Mouse (Mus musculus) urinary bladder, adult 2 months (tissue): ENCODE data around the gene Atp8a2. TPM values are rescaled to one million over a fixed set of nuclear protein-coding genes. Genes with fewer than 3 reads are reported as not detected.
"Not testable (repeated sequence)": the region's sequence is repeated elsewhere in the genome, so short reads cannot be mapped to it uniquely, and the experiment has no call there.

Experiments
- DNase-seq: peaks from one replicate; pipeline ENCODE4 v3.0.0; 2022; ENCODE audit warnings: low spot score
- polyA plus RNA-seq: library from polyadenylated mRNA; depleted of rRNA; stranded (reverse); fragments of >200 nt; gene quantifications from 2 replicates; pipeline ENCODE4 v1.2.3, GENCODE M21; 2012

Gene Atp8a2
- polyA plus RNA-seq, 1 experiment: 1.4 TPM

GRCm38 (mm10) chr14:59646826-59647697 is 549.9 kb downstream of the Atp8a2 start:
- no peak for DNase-seq

GRCm38 (mm10) chr14:59644896-59645295 is 552.1 kb downstream of the Atp8a2 start:
- DNase-seq: no peak

- DNase-seq: no peak
These were observed 552.8 kb downstream of the Atp8a2 start for GRCm38 (mm10) chr14:59644166-59644565.

GRCm38 (mm10) chr14:59643582-59643981 is 553.4 kb downstream of the Atp8a2 start:
- no peak for DNase-seq

GRCm38 (mm10) chr14:59641856-59642255 is 555.1 kb downstream of the Atp8a2 start:
- no peak for DNase-seq

GRCm38 (mm10) chr14:59638906-59639703 is 557.9 kb downstream of the Atp8a2 start:
- DNase-seq: no peak

GRCm38 (mm10) chr14:59633988-59634387 is 563.0 kb downstream of the Atp8a2 start:
- no peak for DNase-seq

GRCm38 (mm10) chr14:59633295-59633898 is 563.6 kb downstream of the Atp8a2 start:
- DNase-seq: no peak

- DNase-seq: no peak
These were observed 564.9 kb downstream of the Atp8a2 start for GRCm38 (mm10) chr14:59632067-59632466.

- DNase-seq: no peak
These were observed 566.9 kb downstream of the Atp8a2 start for GRCm38 (mm10) chr14:59630096-59630495.

- no peak for DNase-seq
These were observed 567.7 kb downstream of the Atp8a2 start for GRCm38 (mm10) chr14:59629308-59629707.

- DNase-seq: no peak
These were observed 569.2 kb downstream of the Atp8a2 start for GRCm38 (mm10) chr14:59627823-59628222.

GRCm38 (mm10) chr14:59627142-59627680 is 569.8 kb downstream of the Atp8a2 start:
- no peak for DNase-seq

GRCm38 (mm10) chr14:59626711-59627110 is 570.3 kb downstream of the Atp8a2 start:
- no peak for DNase-seq

GRCm38 (mm10) chr14:59625806-59626364 is 571.1 kb downstream of the Atp8a2 start:
- DNase-seq: peak; percentile 30

- DNase-seq: peak; percentile 62
These were observed 571.7 kb downstream of the Atp8a2 start, which contains the start of gene Shisa2 for GRCm38 (mm10) chr14:59625158-59625805. Gene Shisa2, plus strand, starts transcription at chr14:59625308.

- DNase-seq: no peak
These were observed 572.6 kb downstream of the Atp8a2 start for GRCm38 (mm10) chr14:59624326-59624885.

GRCm38 (mm10) chr14:59616802-59617201 is 580.2 kb downstream of the Atp8a2 start:
- DNase-seq: no peak

GRCm38 (mm10) chr14:59614149-59614548 is 582.8 kb downstream of the Atp8a2 start:
- DNase-seq: not testable (repeated sequence)

GRCm38 (mm10) chr14:59612920-59613625 is 583.9 kb downstream of the Atp8a2 start:
- DNase-seq: no peak
